Mouse (Mus musculus): ENCODE results near the gene Sorcs2.

Sorcs2 gene

DNA sequence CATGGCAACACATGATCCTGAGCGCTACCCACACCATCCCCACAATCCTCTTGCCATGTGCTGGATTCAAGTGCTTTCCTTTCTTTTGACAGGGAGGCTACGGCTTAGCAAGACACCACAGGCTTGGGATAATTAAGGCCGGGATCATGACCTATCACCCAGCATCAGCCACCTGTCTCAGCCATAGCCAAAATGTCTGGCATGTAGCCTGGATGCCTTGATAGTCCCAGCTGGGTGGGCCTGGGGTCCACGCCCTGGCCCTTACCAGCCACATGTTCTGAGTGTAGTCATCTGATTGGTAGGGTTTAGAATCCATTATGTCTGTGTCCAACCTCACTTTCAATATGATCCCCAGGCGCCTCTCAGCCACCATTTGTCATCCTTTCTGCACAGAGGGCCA is 218.2 kb downstream of the Sorcs2 start:
- no peak for DNase-seq (ENCODE audit: low spot score in 2 of 2)

DNA sequence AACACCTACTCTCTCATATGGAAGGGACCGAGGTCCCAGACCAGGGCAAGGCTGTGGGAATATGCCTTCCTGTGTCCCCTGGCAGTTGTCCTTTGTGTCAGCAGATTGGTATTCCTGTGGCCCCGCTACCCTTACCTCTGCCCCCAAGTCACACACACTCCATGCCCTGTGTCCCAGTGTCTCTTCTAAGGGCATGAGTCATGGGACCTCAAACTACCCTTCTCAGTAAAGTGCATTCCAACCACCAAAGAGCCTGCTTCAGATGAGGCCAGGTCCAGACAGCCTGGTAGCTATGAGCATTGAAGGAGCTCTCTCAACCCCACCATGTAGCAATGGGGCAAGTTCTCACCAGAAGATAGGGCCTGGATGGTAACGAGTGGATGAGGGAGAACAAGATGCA is 219.2 kb downstream of the Sorcs2 start:
- DNase-seq (ENCODE audit: low spot score in 2 of 2): no peak

- no peak for DNase-seq (ENCODE audit: low spot score in 2 of 2)
Measured at GRCm38 (mm10) chr5:36178215-36178614, 219.7 kb downstream of the Sorcs2 start.

GRCm38 (mm10) chr5:36176873-36177272 is 221.1 kb downstream of the Sorcs2 start:
- DNase-seq (ENCODE audit: low spot score in 2 of 2): no peak

DNA sequence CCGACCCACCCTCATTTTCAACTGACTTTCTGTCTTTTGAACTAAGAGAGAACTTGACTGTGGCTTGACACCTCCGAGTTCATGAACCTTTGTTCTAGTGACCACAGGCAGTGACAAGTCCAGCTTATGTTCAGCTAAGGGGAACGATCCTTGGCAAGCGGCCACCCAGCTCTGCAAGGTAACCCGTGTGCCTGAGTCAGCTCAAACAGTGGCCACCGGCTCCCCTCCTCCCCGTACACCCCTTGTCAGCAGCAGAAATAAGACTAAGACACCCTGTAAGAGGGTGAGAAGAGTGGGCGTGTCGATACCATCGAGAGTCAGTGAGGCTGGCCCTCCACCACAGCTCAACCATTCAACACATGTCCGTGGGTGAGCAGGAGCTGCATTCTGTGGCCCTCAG is 221.5 kb downstream of the Sorcs2 start:
- DNase-seq (ENCODE audit: low spot score in 2 of 2): no peak

DNA sequence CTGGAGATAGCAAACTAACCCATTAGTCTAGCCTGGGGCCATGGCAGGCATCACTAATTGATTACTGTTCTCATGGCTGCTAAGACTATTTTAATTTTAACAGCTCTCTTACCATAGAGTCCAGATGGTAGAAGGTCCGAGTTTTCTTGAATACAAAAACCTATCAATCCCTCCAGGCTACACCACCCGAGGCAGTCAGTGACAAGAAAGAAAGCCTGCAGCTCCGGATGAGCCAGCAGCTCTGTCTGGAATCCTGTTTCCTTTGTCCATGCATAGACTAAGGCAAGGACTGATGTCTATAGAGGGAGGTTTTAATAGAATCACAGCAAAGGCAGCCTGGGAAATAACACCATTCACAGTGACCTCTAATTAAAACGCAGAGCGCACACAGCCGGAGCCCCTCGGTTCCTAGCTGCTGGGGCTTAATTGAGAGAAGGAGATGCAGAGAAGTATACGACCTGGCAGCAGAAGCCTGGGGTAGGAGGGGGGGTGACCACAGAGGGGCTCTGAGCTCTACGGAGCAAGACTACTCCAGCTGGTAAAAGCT is 223.3 kb downstream of the Sorcs2 start:
- DNase-seq (ENCODE audit: low spot score in 2 of 2): no peak

DNA sequence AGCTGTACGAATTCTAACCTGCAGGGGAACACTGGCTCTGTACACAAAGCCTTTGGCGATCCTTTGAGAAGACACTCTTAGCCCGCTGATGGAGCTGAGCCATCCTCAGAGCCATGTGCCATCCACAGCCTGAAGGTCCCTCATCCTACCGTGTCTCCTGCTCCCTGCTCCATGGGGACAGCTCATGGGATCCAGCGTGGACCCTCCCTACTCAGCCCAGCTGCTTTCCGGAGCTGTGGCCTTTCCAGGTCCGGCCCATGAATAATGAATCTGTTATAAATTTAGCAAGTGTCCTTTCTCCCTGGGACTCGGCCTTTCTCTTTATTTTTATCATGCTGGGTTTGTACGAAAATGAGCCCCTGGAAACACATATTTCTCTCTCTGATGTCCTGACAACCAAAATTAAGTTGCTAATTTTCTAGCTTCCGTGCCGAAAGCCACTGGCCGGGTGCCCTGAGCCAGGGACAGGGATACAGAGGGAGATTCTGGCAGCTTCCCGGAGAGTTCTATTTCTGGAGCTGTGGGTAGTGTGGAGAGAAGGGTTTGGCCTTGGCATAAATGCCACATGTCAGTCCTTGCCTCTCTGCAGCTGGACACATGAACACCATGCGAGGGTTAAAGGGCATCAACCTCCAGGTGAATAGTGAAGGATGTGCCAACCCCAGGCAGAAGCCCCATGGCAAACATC is 228.8 kb downstream of the Sorcs2 start:
- DNase-seq (ENCODE audit: low spot score in 2 of 2): peak in 1 of 2 experiments; percentile 42

GRCm38 (mm10) chr5:36166346-36167013 is 231.5 kb downstream of the Sorcs2 start:
- no peak for DNase-seq (ENCODE audit: low spot score in 2 of 2)

GRCm38 (mm10) chr5:36165424-36166302 is 232.3 kb downstream of the Sorcs2 start:
- no peak for DNase-seq (ENCODE audit: low spot score in 2 of 2)

- DNase-seq (ENCODE audit: low spot score in 2 of 2): no peak
Measured at GRCm38 (mm10) chr5:36154879-36155485, 243.0 kb downstream of the Sorcs2 start.

DNA sequence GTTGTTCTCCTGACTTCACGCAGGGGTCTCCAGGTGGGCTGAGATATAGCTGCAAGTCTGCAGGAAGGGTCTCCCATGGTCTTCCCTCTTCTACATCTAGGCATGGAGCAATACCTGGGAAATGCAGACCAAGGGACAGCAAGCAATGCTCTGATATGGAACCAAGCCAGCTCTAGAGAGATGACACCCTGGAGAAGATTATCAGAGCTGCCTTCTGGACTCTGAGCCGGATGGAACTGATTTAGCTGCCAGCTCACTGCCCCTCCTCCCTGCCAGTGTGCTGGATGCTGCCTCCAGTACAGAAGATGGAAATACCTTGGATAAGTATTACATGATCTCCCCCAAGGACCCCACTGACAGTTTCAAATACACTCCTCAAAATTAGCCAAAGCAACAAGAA is 244.7 kb downstream of the Sorcs2 start:
- no peak for DNase-seq (ENCODE audit: low spot score in 2 of 2)

DNA sequence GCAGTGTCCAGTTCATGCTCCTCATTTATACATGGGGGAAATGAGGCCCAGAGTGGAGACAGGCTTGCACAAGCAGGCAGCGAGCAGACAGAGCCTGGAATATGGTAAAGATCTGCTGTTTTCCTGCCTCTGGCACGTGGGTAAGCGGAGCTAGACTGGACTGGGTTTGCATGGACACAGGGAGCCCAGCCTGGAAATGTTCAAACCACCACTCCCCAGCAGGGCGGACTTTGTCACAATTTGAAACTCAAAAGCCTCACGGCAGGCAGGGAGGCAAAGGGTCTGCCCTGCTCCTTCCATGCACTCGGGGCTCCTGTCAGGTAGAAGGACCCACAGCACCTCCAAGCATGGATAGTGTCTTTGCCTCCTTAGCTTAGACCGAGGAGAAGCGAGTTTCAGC is 246.9 kb downstream of the Sorcs2 start:
- DNase-seq (ENCODE audit: low spot score in 2 of 2): no peak

GRCm38 (mm10) chr5:36149098-36149497 is 248.8 kb downstream of the Sorcs2 start:
- no peak for DNase-seq (ENCODE audit: low spot score in 2 of 2)

DNA sequence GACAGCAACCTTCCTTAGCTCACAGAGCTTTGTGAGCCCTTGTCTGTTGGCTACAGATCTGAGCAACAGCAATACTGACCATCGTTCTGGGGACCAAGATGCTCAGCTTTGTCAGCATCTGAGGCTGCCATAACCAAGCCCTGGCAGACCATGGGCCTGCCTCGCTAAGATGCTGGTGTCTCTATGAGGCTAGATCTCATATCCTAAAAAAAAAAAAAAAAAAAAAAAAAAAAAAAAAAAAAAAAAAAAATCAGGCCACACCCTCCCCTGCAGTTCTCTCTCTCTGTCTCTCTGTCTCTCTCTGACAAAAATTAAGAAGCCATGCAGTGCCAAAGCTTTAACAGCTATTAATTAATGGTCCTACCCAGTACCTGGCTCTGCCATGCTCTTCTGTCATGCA is 251.3 kb downstream of the Sorcs2 start:
- no peak for DNase-seq (ENCODE audit: low spot score in 2 of 2)

DNA sequence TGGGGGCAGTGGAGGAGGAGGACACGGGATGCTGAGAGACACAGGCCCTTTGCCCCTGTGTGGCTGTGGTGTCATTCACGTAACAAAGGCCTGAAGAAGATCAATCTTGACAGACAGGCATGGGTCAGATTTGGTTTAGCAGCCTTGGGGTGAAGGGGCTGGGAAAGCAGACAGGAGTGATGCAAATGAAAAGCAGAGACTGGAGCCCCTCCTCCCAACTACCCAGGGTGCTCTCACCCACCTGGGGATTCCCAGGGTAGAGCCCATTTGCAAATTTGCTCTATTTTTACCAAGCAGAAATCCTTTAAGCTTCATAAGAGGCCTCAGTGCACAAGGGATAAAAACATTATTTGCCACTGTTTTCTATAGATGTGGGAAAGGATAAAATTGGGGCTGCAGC is 253.4 kb downstream of the Sorcs2 start:
- DNase-seq (ENCODE audit: low spot score in 2 of 2): no peak

GRCm38 (mm10) chr5:36141676-36142255 is 256.2 kb downstream of the Sorcs2 start:
- DNase-seq (ENCODE audit: low spot score in 2 of 2): no peak

DNA sequence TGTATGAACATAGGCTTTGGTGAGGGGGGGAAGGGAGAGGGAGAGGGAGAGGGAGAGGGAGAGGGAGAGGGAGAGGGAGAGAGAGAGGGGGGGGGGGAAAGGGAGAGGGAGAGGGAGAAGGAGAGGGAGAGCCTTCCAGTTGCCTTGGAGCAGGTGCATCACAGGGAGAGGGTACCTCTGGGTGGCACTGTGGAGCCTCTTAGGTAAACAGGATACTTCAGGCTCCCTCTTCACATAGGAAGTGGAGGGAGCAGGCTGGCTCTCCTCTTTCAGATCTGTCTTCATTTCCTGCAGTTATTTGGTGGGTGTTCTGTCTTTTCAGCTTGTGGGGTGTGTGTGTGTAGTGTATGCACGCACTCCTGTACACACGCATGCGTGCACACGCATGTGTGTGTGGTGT is 256.8 kb downstream of the Sorcs2 start:
- peak in 1 of 2 experiments; percentile 46 for DNase-seq (ENCODE audit: low spot score in 2 of 2)

DNA sequence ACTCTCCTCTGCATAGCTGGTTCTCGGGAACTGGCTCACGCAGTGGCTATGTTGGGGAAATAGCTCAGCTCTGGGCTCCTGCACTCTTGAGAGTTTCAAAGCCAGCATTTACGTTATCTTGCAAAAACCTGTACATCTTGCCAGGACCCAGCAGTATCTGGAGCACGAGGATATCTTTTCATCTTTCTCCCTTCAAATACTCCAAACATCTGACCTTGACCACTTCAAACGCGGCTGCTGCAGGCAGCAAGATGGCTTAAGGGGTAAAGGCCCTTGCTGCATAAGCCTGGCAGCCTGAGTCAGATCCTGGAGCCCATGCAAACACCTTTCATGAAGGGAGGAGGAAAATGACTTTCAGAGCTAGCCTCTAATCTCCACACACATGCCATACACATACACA is 258.2 kb downstream of the Sorcs2 start:
- no peak for DNase-seq (ENCODE audit: low spot score in 2 of 2)

DNA sequence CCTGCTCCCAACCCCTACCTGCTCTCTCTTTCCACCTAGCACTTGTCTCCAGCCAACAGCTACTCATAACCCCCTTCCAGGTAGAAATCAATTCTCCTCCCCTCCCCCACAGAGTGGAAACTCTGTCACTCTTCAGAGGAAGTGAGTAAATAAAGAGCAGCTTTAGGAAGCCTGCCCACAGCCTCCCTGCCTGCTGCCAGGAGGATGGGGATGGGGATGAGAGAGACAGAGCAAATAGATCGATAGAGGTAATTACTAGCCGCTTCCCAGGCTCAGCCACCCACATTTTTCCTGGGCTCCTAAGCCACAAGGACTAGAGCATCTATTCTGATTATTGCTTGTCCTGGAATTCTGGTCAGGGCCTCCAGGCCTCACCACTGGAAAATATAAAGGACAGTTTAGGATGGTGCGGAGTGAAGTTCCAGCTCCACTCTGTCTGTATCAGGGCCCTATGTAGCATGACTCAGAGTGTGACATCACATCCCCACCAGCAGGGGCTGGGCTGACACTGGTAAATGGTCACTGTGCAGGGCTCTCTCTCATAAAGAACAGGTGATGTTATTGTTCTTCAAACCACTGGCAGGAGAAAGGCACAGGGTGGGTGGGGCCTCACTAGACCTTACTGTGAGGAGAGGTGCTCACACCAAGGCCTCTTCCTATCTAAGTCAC is 261.9 kb downstream of the Sorcs2 start:
- DNase-seq (ENCODE audit: low spot score in 2 of 2): no peak

DNA sequence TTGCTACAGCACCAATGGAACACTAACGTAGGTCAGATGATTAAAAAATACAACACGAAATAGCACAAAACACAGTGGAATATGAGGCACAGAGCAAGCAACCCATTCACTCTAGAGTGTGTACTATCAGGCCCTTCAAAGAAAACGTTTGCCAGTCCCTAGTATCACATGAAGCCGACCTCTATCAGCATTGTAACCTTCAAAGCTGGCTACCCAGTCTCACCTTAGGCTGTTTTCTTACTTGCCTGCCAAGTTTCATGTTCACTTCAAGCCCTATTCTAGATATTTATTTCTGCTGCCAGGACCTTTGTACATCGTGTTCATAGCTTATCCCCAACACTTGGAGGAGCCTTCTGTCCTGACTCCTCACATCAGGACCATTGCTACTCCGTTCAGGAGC is 263.6 kb downstream of the Sorcs2 start:
- no peak for DNase-seq (ENCODE audit: low spot score in 2 of 2)

- DNase-seq (ENCODE audit: low spot score in 2 of 2): no peak
Measured at GRCm38 (mm10) chr5:36133893-36134292, 264.0 kb downstream of the Sorcs2 start.
